Mouse (Mus musculus): ENCODE data around the gene Mbtps1. TPM values are rescaled to one million over a fixed set of nuclear protein-coding genes. Genes with fewer than 3 reads are reported as not detected.

Gene Mbtps1
- polyA plus RNA-seq, 1 experiment from 2014 or later, result 144 TPM

DNA sequence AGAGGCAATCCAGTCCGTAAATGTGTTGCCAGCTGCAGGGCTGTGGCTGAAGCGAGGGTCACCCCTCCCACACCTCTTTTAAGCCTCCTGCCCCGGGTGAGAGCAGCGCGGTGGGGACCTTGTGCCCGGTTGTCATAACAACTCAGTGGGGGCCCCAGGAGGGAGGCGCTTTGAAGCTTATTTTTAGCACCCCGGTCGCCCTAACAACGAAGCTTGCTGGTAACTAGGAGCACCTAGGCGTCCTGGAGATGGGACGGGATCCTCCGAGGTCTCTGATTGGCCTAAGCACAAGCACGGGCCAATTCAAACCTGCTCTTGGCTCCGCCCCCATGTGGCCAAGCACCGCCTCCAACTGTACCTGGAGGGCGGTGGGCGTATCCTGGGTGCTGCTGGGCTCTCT, 92.4 kb downstream of the Mbtps1 start:
- H3K27me3 ChIP-seq, result peaks cover 25% of the 10 kb centered on the region
- ATAC-seq (no peak), DNase-seq (ENCODE audit: low read depth, low spot score) (no peak)
- POLR2A ChIA-PET, result no interaction called here
- no peak for TF ChIP-seq CTCF (IDR thresholded peaks at IDR 0.05)
- CTCF ChIA-PET, result no interaction called here
- in situ Hi-C loops (cut with MboI; ENCODE audit: low pct_unique_long_range_greater_than_20kb), result no loop called here

DNA sequence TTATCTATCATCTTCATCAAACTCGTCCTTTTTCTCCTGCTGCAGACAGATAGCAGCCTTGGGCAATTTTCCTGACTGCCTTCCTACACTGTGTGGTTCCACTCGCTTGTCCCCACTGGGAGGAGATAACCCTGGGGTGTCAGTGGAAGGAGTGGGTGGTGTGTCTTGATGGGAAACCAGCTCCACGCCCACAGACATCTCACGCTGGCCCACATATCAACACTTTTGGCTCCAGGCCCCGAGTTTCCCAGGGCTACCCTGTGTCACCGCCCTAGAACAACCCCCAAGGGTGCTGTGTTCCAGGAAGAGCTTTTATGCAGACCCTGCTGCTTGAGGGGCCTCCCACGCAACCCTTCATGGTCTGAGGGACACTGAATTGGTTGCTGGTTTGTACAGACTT, 94.8 kb downstream of the Mbtps1 start:
- ChIA-PET POLR2A (no interaction called here), CTCF (no interaction called here)
- no peak for DNase-seq (ENCODE audit: low read depth, low spot score)
- no peak for TF ChIP-seq CTCF (IDR thresholded peaks at IDR 0.05)
- in situ Hi-C loops (cut with MboI; ENCODE audit: low pct_unique_long_range_greater_than_20kb), result no loop called here
- ATAC-seq, result no peak
- H3K27me3 ChIP-seq, result peaks cover 16% of the 10 kb centered on the region

DNA sequence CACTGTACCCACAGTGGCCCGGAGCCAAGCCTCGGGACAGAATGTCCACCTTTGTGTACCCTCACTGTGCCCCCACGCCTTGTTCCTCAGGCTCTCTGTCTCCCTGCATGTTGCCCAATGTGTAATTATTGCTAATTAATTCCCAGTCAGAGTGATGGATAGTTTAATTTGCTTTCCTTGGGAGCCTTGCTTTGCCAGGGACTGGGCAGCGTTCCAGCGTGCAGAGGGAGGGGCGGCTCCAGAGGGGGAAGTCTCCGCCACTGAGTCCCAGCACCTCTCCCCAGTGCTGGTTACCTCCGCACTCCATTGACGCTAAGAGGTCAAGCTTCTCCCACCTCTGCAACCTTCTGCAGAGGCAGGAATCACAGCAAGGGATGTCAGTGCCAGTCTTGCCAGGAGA, 97.2 kb downstream of the Mbtps1 start:
- in situ Hi-C loops (cut with MboI; ENCODE audit: low pct_unique_long_range_greater_than_20kb), result no loop called here
- peaks cover 16% of the 10 kb centered on the region for H3K27me3 ChIP-seq
- ChIA-PET CTCF (no interaction called here), POLR2A (no interaction called here)
- ATAC-seq (no peak), DNase-seq (ENCODE audit: low read depth, low spot score) (no peak)
- TF ChIP-seq CTCF (IDR thresholded peaks at IDR 0.05), result no peak

DNA sequence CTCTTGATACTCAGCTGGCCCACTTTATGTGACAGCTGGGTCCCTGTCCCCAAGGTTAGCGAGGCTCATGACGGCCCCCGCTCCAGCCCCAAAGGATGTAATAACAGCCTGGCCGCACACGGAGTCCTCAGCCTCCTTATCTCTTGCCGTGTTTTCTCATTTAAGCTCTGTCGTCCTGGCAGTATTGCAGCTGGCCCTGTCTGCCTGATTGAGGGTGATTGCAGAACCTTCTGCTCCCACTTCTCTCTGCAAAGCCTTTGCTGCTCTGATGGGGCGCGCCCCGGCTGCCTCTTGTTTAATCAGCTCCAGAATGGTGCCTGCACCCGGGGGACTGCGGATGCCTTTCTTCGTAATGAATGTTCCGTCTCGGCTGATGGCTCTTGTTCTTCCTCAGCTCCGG, 98.8 kb downstream of the Mbtps1 start:
- in situ Hi-C loops (cut with MboI; ENCODE audit: low pct_unique_long_range_greater_than_20kb), result no loop called here
- no peak for ATAC-seq
- ChIA-PET CTCF (no interaction called here), POLR2A (no interaction called here)
- peaks cover 10% of the 10 kb centered on the region for H3K27me3 ChIP-seq
- DNase-seq (ENCODE audit: low read depth, low spot score), result no peak
- TF ChIP-seq CTCF (IDR thresholded peaks at IDR 0.05), result no peak

Other genes with a start within 250 kb of the Mbtps1 start
- 322 TPM for gene Hsbp1, start 214.2 kb downstream of the Mbtps1 start, polyA plus RNA-seq (2021)
- 25.7 TPM for gene Mlycd, start 163.9 kb downstream of the Mbtps1 start, polyA plus RNA-seq (2021)
- gene Osgin1, start 124.6 kb downstream of the Mbtps1 start, polyA plus RNA-seq (2021), result 20.4 TPM
- gene Necab2, start 112.0 kb downstream of the Mbtps1 start, polyA plus RNA-seq (2021), result 0.14 TPM
- not detected for gene Slc38a8, start 57.0 kb downstream of the Mbtps1 start, polyA plus RNA-seq (2021)
- 26.1 TPM for gene Hsdl1, start 16.4 kb upstream of the Mbtps1 start, polyA plus RNA-seq (2021)
- 0.13 TPM for gene Dnaaf1, start 16.5 kb upstream of the Mbtps1 start, polyA plus RNA-seq (2021)
- gene Taf1c, start 46.5 kb upstream of the Mbtps1 start, polyA plus RNA-seq (2021), result 10.6 TPM
- gene Adad2, start 54.0 kb upstream of the Mbtps1 start, polyA plus RNA-seq (2021), result not detected
- gene Kcng4, start 76.9 kb upstream of the Mbtps1 start, polyA plus RNA-seq (2021), result 0.06 TPM
- gene Wfdc1, start 107.6 kb upstream of the Mbtps1 start, polyA plus RNA-seq (2021), result not detected
- 0.04 TPM for gene Atp2c2, start 141.3 kb upstream of the Mbtps1 start, polyA plus RNA-seq (2021)
- gene Tldc1, start 219.7 kb upstream of the Mbtps1 start, polyA plus RNA-seq (2021), result 21.1 TPM

Data from Patski (cell line).